Mouse (Mus musculus): ENCODE data around the gene Tmeff2.

DNA sequence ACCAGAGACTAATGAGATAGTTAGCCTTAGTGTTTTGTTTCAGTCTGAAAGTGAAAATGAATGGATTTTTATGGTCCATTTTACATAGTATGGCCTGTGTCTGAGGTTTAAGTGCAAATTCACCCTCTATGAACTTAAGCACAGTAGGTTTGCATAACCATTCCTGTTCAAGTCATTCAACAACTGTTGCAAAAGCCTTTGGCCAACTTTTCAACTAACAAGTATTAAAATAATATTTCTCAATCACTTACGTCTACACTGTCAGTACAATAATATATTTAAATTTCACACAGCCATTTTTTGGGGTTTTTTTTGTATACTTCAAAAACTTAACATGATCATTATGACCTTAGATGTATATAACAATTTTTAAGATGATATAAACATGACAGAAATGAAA, 240.9 kb downstream of the Tmeff2 start:
- TF ChIP-seq TAL1 (IDR thresholded peaks at IDR 0.05; ENCODE audit: low read length) (no peak), GATA1 (IDR thresholded peaks at IDR 0.05; ENCODE audit: low read length) (no peak)

Measured in erythroblast, embryonic 14.5 days (primary cell).